Mouse (Mus musculus) adrenal gland, postnatal 10 days (tissue): ENCODE measurements around the gene Pcbp4. TPM values are rescaled to one million over a fixed set of nuclear protein-coding genes. Genes with fewer than 3 reads are reported as not detected.

Experiments
- DNase-seq: peaks from one replicate; pipeline ENCODE4 v3.0.0; 2021; ENCODE audit warnings: mixed read lengths
- long read RNA-seq, 2 experiments: library from polyadenylated mRNA; stranded (forward); transcript quantifications; one replicate each; pipeline ENCODE4 v2.0.0; 2021
- total RNA-seq, 2 experiments: library from RNA; stranded (reverse); gene quantifications; 2 replicates each; pipeline ENCODE4 v1.2.3; 2021

Gene Pcbp4
- total RNA-seq: 10 to 100 TPM; 28.6 to 42.5 TPM
- long read RNA-seq, experiment 1, transcript Pcbp4-201 (13 exons, 2,035 nt): major isoform, 9 of 28 reads
- long read RNA-seq, experiment 1, partial matches to known transcripts: 9 of 28 reads
- long read RNA-seq, experiment 1, other reads (novel, unspliced or antisense): 10 of 28 reads
- long read RNA-seq, experiment 2, transcript Pcbp4-201 (13 exons, 2,035 nt): major isoform, 14 of 28 reads
- long read RNA-seq, experiment 2, partial matches to known transcripts: 9 of 28 reads
- long read RNA-seq, experiment 2, other reads (novel, unspliced or antisense): 5 of 28 reads

DNA sequence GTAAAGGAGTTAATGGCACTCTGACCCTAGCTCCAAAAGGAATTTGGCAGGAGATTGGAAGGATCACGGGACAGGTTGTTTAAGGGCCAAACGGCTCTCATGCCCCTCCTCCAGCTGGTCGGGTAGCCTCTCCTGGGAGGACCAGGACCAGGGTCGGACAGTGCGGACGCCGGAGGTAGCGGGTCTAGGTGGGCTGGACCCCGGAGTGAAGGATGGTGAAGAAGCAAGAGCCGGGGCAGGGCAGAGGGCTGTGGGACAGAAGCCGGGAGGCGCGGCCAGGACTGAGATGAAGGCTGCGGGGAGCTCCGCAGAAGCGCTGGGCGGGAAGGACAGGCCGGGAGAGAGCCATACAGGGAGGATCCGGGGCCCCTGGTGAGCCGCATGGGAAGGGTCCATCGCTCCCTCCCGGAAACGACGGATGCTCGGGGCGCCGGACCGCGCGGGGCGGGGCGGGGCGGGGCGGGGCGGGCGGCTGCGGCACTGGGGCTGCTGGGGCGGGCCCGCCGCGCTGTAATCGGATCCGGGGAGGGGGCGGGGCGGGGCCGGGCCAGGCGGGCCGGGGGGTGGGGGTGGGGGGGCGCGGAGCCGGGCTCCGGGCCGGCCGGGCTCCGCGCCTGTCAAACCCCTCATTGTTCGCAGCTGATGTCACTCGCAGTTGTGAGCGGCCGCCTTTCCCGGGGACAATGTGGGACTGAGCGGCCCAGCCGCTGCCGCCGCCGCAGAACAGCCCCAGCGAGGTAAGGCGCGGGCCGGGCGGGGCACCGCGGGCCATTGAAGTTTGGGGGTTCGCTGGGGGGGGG is at the start of gene Pcbp4:
TSS of gene Pcbp4 (plus strand) at position 21 of the 800 bp plus-strand sequence.
- DNase-seq: peak; percentile 73

DNA sequence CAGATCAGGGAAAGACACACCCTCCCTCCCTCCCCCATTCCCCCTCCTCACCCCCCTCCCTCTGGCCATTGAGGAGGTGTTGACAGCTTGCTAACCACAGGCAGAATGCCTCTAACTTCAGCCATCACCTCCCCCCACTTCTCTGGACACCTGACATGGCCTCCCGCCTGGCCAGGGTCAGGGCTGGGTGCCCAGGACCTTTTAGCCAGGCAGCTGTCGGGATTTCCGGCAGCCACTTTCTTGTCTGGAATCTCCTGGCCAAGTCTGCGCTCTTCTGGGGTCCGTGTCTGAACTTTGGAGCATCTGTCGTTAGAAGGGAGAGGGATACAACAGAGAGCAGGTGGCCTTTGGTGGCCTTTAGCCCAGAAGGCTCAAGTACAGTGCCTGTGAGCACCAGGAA is 47.8 kb upstream of the Pcbp4 start:
- DNase-seq: no peak

DNA sequence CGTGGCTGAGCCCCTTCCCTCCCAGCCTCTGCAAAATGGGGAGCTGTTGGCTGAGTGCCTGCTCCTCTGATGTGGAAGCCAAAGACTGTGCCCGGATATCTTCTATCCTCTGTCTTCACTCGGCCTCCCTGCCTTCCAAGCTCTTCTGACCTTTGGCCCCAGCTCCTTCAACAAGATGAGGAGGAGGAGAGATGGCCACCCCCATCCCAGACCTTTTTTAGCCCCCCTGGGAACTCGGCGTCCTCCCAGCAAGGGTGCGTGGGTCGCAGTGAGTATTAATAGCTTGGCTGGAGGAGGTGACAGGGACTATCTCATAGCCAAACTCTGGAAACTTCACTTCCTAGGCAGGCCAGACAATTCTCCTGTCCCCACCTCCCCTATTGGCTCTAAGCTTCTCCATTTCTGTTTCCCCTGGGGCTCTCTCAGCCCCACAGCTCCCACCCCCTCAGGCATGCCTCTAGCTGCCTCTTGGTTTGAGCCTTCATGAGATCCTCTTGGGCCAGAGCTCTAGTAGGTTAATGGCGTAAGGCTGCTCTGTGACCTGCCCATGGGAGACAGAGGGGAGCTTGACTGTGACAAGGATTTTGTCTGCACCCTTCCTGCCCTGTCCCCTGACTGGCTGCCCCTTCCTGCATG is 46.5 kb upstream of the Pcbp4 start:
- peak; percentile 43 for DNase-seq

DNA sequence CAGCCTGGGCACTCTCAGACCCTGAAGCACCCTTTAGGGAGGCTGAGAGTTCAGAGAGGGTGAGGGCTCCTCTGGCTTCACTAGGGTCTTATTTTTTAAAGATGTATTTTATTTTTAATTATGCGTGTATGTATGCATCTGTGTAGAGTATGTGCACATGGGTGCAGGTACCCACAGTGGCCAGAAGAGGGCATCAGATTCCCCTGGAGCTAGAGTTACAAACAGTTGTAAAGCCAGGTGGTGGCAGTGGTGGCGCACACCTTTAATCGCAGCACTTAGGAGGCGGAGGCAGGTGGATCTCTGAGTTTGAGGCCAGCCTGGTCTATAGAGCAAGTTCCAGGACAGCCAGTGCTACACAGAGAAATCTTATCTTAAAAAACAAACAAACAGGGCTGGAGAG is 44.0 kb upstream of the Pcbp4 start:
- DNase-seq: no peak

DNA sequence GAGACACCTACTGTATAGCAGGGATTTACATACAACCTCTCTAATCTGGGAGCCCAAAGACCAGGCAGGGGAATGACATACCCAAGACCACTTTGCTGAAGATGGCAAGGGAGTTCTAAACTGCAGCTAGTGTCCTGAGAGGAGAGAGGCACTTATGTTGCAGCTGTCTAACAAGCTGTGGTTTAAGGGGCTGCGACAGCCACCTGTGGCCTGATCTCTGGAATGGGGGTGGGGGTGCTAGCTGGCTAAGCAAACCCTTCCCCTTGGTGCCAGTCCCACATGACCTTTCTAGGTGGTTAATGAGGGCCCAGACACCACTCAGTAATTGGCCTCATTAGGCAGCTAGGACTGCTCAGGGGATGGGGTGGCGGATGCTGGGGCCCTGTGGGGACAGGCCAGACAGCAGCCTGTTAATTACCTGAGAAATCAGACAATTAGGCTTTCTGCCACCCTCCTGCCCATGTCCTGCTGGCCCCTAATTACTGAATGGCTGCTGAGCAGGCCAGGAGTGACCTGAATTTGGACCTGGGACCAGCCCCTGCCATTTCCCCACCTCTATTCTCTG is 42.9 kb upstream of the Pcbp4 start:
- no peak for DNase-seq

DNA sequence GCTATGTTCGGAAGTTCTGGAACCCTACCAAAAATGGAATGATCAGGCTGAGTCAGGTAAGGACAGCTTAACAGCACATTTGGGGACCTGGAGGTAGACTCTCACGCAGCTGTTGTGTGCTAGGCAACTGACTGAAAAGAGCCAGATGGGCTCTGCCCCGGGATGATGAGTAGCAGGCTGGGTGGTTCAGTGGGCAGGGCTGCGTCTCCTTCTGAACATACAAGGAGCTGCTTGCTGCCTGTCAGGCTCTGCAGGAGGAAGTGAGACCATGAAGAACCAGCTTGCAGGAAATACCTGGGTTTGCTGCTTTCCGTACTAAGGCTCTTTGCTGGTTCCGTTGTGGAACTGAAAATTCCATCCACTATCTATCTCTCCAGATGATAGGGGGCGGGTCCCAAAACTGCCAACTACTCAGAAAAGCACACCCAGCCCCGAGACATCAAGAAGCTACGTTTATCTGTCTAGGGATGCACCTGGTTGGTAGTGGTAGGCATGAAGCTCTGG is 41.9 kb upstream of the Pcbp4 start:
- DNase-seq: no peak

DNA sequence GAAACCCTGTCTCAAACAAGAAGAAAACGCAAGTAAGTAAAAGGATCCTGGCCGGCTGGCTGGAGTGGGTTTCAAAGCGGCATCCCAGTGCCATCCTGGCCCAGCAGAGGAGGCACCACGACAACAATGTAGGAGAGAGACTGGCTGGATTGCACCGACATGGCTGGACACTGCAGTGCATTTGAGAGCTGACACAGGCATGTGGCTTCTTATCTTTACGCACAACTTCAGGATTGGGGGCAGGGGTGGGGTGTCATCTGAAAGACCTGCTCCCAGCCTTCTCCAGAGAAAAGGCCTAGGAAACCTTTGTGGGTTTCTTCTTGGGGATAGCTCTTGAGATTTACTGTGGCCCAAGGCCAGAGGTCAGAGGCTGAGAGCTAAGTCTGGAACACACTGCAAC is 41.4 kb upstream of the Pcbp4 start:
- DNase-seq: no peak

DNA sequence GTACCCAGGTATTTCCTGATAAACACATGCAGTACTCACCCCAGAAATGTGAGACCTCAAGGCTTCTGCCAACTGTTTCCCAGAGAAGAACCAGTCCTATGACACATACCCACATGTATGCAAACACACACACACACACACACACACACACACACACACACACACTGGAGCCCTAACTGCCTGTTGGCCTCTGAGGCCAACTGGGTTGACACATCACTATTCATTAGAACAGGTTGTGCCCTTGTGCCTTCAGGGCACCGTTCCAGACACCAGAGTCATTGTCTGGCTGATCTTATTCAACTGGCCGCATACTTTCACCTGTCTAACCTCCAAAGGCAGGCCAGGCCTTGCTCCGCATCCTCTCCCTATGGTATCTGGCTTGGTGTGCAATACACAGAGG is 40.9 kb upstream of the Pcbp4 start:
- DNase-seq: no peak

DNA sequence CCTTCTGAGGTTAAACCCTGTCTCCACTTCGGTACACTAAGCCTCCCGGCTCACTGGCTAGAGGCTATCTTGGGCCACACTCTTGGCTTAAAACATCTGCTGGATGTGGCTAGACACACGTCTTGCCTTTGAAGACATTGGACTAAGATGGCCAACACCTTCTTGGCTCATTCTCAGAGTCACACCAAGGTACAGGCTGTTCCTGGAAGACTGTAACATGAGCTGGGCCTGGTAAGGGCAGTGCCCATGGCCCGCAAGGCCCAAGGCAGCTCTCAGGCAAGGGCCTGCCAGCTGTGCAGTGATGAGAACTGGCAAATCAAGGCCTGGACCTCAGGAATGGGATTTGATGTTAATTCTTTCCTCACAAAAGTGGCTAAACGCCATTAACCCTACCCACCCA is 39.5 kb upstream of the Pcbp4 start:
- DNase-seq: no peak

DNA sequence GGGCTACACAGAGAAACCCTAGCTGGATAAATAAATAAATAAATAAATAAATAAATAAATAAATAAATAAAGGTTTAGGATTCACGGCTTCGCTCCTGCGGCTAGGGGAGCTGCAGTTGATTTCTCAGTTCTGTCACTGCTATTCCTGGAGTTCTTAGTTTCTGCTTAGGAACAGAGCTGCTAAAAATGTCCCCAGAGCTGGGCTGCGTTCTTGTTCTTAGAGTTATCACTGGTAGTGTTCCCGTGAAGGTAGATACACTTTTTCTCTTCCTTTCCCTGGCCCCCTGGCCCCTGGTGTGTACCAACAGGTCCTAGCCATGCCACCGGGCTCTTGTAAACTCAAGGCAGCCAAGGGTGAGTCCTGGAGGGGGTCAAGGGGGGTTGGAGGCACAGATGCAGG is 36.3 kb upstream of the Pcbp4 start:
- DNase-seq: no peak

DNA sequence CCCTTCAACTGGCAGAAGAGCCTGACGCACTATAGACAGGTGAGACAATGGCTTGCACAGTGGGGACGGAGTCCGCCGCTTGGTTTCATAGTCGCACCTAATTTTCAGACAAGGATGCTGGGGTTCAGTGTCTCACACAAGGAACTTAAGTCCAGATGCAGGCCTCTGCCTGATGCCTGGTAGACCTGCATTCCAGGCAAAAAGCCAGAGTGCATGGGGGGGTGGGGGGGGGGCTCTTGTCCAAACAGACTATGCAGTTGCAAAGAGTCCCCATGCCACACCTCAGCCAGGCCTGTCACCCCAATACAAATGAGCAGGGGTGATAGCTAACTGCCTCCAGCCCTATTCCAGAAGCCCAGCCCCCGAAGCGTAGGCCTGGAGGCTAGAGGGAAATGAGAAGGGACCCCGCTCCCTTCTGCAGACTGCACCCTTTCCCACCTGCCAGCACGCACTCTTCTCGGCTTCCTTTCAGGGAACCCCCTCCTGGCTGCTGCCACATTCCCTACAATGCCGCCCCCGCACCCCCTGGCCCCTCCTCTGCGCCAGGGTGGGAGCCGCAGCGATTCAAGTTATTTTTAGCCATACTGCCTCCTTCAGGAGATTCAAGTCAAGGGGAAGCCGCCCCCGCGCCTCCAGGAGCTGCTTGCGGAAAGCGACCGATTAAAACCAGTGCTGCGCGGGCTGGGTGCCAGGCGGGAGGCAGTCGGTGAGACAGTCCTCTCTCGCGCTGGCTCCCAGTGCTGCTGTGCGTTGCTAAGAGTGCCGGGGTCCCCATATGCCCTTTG is 35.1 kb upstream of the Pcbp4 start:
- peak; percentile 87 for DNase-seq

DNA sequence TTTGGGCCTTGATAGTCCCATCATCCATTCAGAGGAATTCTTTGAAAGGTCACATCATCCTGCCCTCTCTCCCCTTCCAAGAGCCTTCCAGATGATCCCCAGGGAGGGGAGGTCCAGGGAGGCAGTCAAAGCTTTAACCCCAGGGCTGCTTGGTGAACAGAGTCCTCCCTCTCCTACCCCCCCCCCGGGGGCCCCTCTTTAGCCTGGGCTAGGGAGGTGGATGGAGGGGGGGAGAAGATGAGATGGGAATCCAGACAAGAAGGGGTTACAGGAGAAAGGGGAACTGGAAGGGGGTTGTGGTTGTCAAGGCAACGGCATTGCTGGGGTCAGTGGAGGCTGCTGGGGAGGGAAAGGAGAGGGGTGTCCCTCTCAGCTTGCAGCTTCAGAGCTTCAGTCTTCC is 32.5 kb upstream of the Pcbp4 start:
- no peak for DNase-seq

DNA sequence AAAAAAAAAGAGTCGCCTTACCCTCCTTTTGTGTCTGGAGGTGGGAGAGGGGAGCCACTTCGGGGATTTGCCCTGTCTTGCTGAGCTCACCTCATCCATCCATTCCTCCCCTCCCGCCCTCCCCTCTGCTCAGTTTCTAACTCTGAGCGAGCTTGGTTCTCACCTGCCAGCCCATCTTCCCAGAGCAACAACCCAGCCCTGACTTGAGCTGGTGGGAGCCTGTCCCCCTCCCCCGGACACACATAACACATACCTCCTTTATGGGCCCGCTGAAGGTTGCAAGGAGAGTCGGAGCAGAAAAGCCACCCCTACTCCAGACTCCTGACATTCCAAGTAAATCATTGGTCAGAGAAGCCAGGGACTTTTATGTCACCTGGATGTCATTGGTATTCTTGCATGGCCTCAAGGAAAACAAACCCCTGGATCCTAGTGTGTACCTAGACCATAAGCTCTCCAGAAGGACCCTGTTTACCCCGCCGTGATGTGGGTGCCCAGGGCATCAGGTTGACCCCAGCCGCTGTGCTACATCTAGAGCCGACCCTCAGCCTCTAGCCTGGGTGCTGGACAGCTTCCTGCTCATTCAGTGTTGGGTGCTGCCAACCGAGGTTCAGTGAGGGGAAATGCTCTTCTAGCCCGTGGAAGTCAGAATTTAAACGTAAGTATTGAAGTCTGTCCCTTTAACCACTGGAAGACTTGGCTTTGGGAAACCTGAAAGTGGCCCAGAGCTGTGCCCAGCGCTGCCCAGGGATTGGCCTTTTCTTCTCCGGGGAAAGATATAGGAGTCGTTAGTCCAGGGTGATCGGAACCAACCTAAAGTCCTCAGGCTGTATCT is 31.8 kb upstream of the Pcbp4 start:
- DNase-seq: no peak

DNA sequence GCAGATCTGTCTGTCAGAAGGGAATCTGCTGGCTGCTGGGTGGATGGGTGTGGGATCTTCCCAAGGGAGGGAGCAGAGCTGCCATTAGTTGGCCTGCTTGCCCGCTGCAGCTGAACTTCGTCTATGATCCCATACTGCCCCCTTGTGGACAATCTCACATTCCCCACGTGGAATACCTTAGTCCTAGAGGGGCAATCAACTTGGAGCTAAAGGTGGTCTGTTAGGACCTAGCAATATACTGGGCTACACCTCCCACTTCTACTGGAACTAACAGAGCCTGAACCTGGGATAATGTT is 31.3 kb upstream of the Pcbp4 start:
- DNase-seq: peak; percentile 90

DNA sequence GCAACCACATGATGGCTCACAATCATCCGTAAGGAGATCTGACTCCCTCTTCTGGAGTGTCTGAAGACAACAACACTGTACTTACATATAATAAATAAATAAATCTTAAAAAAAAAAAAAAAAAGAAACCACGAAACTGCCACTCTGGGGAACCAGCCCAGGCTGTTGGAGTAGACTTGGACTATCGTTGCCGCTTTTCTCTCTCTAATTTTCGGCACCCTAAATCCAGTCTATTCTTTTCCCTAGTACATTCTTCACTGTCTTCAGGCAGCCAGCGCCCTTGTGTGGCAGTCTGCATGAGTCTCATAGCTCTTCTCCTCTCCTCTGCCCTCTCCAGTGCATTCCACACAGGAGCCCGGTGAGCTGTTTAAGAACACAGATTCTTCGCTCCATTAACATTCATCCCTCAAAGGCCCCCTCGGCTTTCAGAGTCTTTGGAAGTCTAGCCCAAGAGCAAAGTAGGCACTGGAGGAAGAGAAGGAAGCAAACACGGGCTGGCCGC is 24.3 kb upstream of the Pcbp4 start:
- DNase-seq: no peak

DNA sequence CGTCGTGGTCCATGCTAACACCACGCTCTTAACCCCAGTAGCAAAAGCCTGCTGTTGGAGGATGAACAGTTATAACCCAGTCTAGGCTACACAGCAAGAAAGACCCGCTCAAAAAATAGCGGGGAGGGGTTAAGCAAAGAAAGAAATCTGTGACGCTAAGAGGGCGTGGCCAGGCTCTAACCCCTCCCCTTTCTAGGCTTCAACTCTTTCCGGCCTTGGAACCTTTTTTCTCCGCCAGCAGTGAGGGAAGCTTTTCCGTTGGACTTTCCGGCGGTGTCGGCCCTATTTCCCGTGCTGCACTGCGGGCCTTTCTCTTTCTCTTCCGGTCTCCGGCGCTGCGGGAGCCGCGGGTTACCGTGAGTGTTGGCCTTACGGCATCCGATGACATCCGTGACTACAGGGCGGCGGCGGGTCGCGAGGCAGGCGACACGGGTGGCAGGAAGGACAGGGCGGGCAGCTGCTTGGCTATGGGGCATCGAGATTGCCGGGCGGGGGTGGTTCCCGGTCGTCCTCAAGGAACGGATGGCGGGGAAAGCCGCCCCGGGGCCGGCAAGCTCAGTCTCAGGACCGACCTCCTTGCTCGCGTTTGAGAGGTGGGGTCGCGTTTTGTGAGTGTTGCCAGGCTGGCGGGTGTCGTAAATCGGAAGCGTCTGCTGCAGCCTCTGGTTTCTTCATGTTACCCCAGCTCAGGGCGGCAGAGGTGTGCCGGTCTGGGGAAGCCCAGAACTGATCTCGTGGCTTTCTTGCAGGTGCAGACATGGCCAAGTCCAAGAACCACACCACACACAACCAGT is 23.7 kb upstream of the Pcbp4 start, which contains the start of gene Rpl29:
TSS of gene Rpl29 (plus strand) at position 234 of the 794 bp plus-strand sequence.
- DNase-seq: peak; percentile 96

DNA sequence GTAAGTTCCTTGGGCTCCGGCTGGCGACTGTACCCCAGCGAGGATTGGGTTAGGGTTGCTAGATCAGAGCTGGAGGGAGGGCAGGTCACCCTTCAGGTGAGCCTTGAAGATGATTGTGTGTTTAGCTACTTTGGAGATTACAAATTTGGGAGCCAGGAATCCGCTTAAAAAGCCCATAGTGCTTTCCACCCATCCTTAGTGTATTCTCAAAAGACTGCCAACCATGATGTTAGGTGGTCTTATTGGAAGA is 23.2 kb upstream of the Pcbp4 start:
- no peak for DNase-seq

DNA sequence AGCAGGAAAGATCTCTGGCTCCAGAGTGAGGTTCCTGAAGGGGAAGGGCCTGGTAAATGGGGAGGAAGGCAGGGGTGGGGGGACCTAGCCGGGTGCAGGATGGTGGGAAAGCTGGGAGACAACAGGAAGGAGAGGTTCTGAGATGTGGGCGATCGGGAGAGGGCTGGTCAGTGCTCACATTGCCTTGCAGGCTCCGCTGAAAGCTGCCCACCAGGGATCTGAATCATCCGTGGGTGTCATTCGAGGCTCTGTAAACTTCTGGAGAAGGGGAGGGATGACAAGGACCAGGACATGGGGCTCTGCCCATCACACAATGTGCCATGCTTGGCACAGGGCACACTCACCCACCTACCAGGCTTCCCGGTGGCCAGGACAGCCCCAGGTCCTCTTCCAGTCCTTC is 19.7 kb upstream of the Pcbp4 start:
- DNase-seq: no peak

DNA sequence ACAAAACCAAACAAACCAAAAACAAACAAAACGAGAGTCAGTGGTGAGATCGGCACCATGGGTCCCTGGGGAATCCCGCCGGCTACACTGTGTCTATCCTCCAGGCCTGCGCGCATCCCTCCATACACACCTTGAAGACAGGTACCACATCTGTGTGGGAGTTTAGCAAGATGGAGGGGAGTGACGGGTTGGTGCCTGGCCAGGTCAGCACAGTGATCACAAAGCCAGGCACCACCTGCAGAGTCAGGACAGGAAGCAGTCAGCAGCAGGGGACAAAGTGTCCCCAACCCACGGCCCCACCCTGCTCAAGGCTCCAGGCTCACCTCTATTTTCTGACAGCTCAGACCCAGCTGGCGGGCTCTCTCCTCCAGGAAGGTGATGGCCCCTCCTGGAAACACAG is 16.5 kb upstream of the Pcbp4 start:
- no peak for DNase-seq

DNA sequence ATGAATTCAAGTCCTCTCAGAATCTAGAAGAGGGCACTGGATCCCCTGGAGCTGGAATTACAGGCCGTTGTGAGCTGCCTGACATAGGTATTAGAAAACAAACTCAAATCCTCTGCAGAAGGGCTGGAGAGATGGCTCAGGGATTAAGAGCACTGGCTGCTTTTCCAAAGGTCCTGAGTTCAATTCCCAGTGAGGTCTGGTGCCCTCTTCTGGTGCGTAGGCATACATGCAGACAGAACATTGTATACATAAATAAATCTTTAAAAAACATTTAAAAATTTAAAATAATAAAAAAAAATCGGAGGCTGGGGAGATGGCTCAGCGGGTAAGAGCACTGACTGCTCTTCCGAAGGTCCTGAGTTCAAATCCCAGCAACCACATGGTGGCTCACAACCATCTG is 10.4 kb upstream of the Pcbp4 start:
- DNase-seq: no peak

DNA sequence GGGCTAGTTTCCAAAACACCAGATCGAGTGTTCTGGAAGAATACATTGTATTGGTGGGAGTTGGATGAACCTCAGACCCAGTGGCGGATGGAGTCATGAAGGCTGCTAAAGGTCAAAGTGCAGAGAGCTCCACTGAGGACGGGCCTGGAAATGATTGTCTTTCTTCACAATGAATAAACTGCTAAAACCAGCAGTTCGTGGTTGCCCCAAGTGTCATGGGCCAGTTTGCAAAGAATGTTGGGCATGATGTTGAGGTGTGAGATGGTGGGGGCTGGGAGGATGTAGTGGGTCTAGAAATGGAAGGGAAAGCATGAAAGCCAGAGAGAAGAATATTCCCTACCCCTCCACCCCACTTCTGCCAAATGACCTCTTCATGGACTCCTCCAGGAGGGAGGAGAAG is 8.3 kb upstream of the Pcbp4 start:
- DNase-seq: no peak
